Mouse (Mus musculus): ENCODE measurements around the gene Olfr68. TPM values are rescaled to one million over a fixed set of nuclear protein-coding genes. Genes with fewer than 3 reads are reported as not detected.
"Not testable (repeated sequence)": the region's sequence is repeated elsewhere in the genome, so short reads cannot be mapped to it uniquely, and the experiment has no call there.

Olfr68 gene
- not detected for total RNA-seq (2021)
- long read RNA-seq, experiment 1, result 0 reads
- long read RNA-seq, experiment 2, result 0 reads

- intact Hi-C loops (cut with DNase I), result no loop called here
- DNase-seq, result no peak
Observed at GRCm38 (mm10) chr7:103779598-103779997, at the start of gene Olfr68. Gene Olfr68, minus strand, starts transcription at chr7:103779698.

GRCm38 (mm10) chr7:103827808-103828207 lies 48.3 kb upstream of the Olfr68 start, which contains the start of gene Hbb-bs:
Gene Hbb-bs, minus strand, starts transcription at chr7:103828096.
- DNase-seq, result no peak
- intact Hi-C loops (cut with DNase I), result no loop called here

- DNase-seq; intact Hi-C loops (cut with DNase I): not testable (repeated sequence)
Observed at GRCm38 (mm10) chr7:103827139-103827538, 47.6 kb upstream of the Olfr68 start.

- intact Hi-C loops (cut with DNase I), result no loop called here
- DNase-seq, result no peak
Observed at GRCm38 (mm10) chr7:103826255-103826887, 46.9 kb upstream of the Olfr68 start.

- intact Hi-C loops (cut with DNase I), result no loop called here
- no peak for DNase-seq
Observed at GRCm38 (mm10) chr7:103825536-103826254, 46.2 kb upstream of the Olfr68 start.

GRCm38 (mm10) chr7:103824597-103824996 lies 45.1 kb upstream of the Olfr68 start:
- no peak for DNase-seq
- intact Hi-C loops (cut with DNase I), result no loop called here

- DNase-seq; intact Hi-C loops (cut with DNase I): not testable (repeated sequence)
Observed at GRCm38 (mm10) chr7:103815085-103815484, 35.6 kb upstream of the Olfr68 start.

GRCm38 (mm10) chr7:103813766-103814165 lies 34.3 kb upstream of the Olfr68 start, which contains the start of gene Hbb-bt:
Gene Hbb-bt, minus strand, starts transcription at chr7:103813996.
- no peak for DNase-seq
- intact Hi-C loops (cut with DNase I), result no loop called here

- DNase-seq; intact Hi-C loops (cut with DNase I): not testable (repeated sequence)
Observed at GRCm38 (mm10) chr7:103813152-103813551, 33.7 kb upstream of the Olfr68 start.

- intact Hi-C loops (cut with DNase I), result no loop called here
- DNase-seq, result no peak
Observed at GRCm38 (mm10) chr7:103812174-103812573, 32.7 kb upstream of the Olfr68 start.

GRCm38 (mm10) chr7:103811223-103811845 lies 31.8 kb upstream of the Olfr68 start:
- intact Hi-C loops (cut with DNase I), result no loop called here
- DNase-seq, result no peak

- intact Hi-C loops (cut with DNase I), result no loop called here
- DNase-seq, result no peak
Observed at GRCm38 (mm10) chr7:103810746-103811145, 31.2 kb upstream of the Olfr68 start.

- DNase-seq, result no peak
- intact Hi-C loops (cut with DNase I), result no loop called here
Observed at GRCm38 (mm10) chr7:103810296-103810695, 30.8 kb upstream of the Olfr68 start.

- DNase-seq, result no peak
- intact Hi-C loops (cut with DNase I), result no loop called here
Observed at GRCm38 (mm10) chr7:103809801-103810155, 30.3 kb upstream of the Olfr68 start.

- intact Hi-C loops (cut with DNase I), result no loop called here
- DNase-seq, result no peak
Observed at GRCm38 (mm10) chr7:103808971-103809800, 29.7 kb upstream of the Olfr68 start.

GRCm38 (mm10) chr7:103808120-103808519 lies 28.6 kb upstream of the Olfr68 start:
- intact Hi-C loops (cut with DNase I); DNase-seq: not testable (repeated sequence)

- peak in 1 of 2 experiments; percentile 19 for DNase-seq
- intact Hi-C loops (cut with DNase I), result no loop called here
Observed at GRCm38 (mm10) chr7:103806856-103807255, 27.4 kb upstream of the Olfr68 start.

GRCm38 (mm10) chr7:103792669-103793388 lies 13.3 kb upstream of the Olfr68 start:
- intact Hi-C loops (cut with DNase I), result loop anchor here (5.0 kb wide), 1 partner anchor 149 kb away; the partner anchor contains the start of gene Olfr633
- DNase-seq, result peak in 1 of 2 experiments; percentile 4

GRCm38 (mm10) chr7:103791721-103792120 lies 12.2 kb upstream of the Olfr68 start, which contains the start of gene Olfr67:
Gene Olfr67, minus strand, starts transcription at chr7:103791821.
- intact Hi-C loops (cut with DNase I), result loop anchor here (5.0 kb wide), 1 partner anchor 151 kb away; the partner anchor contains the start of gene Olfr633
- DNase-seq, result no peak
